Mouse (Mus musculus): ENCODE data around the gene Mbd5.

DNA sequence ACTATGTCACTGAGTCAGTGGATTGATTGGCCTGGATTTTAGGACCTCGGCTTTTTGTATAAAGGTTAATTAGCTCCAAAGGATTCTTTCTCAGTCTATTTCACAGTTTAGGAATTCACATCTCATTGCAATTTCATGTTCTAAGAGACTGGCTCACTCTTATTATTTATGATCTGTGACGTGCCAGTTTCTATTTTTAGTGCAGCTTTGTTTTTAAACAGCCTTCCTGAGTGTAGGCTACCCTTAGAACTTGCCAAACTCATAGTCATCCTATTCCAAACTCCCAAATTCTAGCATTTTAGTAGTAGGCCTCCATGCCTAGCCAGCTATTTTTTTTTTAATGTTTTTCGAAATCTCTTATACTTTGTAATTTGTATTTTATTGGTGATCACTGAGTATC is 192.9 kb downstream of the Mbd5 start:
- TF ChIP-seq POLR2A (IDR thresholded peaks at IDR 0.05; ENCODE audit: low read depth, low read length) (no peak), CTCF (IDR thresholded peaks at IDR 0.05; ENCODE audit: extremely low read depth, insufficient read depth, insufficient read length, insufficient replicate concordance) (no peak)
